23 mouse cellular contexts compared by ENCODE assay signal in genomic region chr13:108094681-108095080, GRCm38 (mm10).
"Had no signal": no experiment of that assay in that cellular context is flagged by ENCODE, and none has a peak within 500 bp of the region (broad histone marks: within the 10 kb centered on the region; RNA-seq: fewer than 3 reads in every experiment).

No protein-coding gene starts in this region.

- ATAC-seq: hindbrain, postnatal 0 days had no signal

- H3K9ac ChIP-seq: heart, embryonic 12.5 days; hindbrain, embryonic 13.5 days; hindbrain, embryonic 15.5 days; limb, embryonic 12.5 days; liver, embryonic 15.5 days had no signal

- H3K4me3 ChIP-seq: gastrocnemius, adult 2 months; heart, embryonic 10.5 days; heart, embryonic 12.5 days; hindbrain, embryonic 10.5 days; hindbrain, embryonic 13.5 days; hindbrain, embryonic 15.5 days; limb, embryonic 10.5 days; limb, embryonic 12.5 days; liver, embryonic 15.5 days had no signal

- H3K27me3 ChIP-seq: heart, embryonic 12.5 days; hindbrain, embryonic 13.5 days; hindbrain, embryonic 15.5 days; limb, embryonic 12.5 days; liver, embryonic 15.5 days had no signal

- H3K9me3 ChIP-seq: heart, embryonic 10.5 days; heart, embryonic 12.5 days; hindbrain, embryonic 10.5 days; hindbrain, embryonic 13.5 days; hindbrain, embryonic 15.5 days; limb, embryonic 10.5 days; limb, embryonic 12.5 days; liver, embryonic 15.5 days had no signal

- DNase-seq: gastrocnemius, adult 2 months; gastrocnemius, postnatal 10 days; gastrocnemius, postnatal 25 days; heart, adult 18-20 months; heart, postnatal 10 days; heart, postnatal 4 days; kidney, adult 18-20 months; kidney, adult 8-10 months; kidney, postnatal 10 days; kidney, postnatal 25 days; kidney, postnatal 4 days; layer of hippocampus, adult 9-11 months; layer of hippocampus, postnatal 36 days; lung, adult 18-20 months had no signal

- H3K4me2 ChIP-seq: heart, embryonic 12.5 days; hindbrain, embryonic 13.5 days; hindbrain, embryonic 15.5 days; limb, embryonic 12.5 days; liver, embryonic 15.5 days had no signal

- H3K27ac ChIP-seq: gastrocnemius, adult 2 months; heart, embryonic 10.5 days; hindbrain, embryonic 10.5 days; hindbrain, embryonic 13.5 days; hindbrain, embryonic 15.5 days; hindbrain, postnatal 0 days; limb, embryonic 10.5 days; limb, embryonic 12.5 days; liver, embryonic 15.5 days had no signal

- H3K4me1 ChIP-seq: hindbrain, embryonic 10.5 days; hindbrain, embryonic 13.5 days; hindbrain, embryonic 15.5 days; liver, embryonic 15.5 days had no signal

- H3K36me3 ChIP-seq: heart, embryonic 10.5 days; heart, embryonic 12.5 days; hindbrain, embryonic 10.5 days; hindbrain, embryonic 15.5 days; limb, embryonic 10.5 days; liver, embryonic 15.5 days had no signal
